Mouse (Mus musculus) MEL (cell line): Measurements from ENCODE around the gene Tfpi. TPM values are rescaled to one million over a fixed set of nuclear protein-coding genes. Genes with fewer than 3 reads are reported as not detected.

Source experiments
- DNase-seq: peaks from one replicate; pipeline ENCODE4 v3.0.0; 2011; ENCODE audit warnings: low read depth, low spot score
- H3K27ac ChIP-seq: 2 replicates; pipeline ENCODE4 v1.5.1; 2012; ENCODE audit warnings: low read depth, mild to moderate bottlenecking, control low read depth, low read length, moderate library complexity; ENCODE audit not compliant: control insufficient read depth
- H3K27me3 ChIP-seq, 2 experiments: fragments of 150-350 bp in 1 of 2; sonication (generic) in 1 of 2; 2 replicates each; pipeline ENCODE4 v1.6.1; 2012; ENCODE audit warnings: low read length in 2 of 2, mild to moderate bottlenecking in 2 of 2, improper control_type of control experiment in 1 of 2, moderate library complexity in 1 of 2; ENCODE audit not compliant: insufficient read depth in 2 of 2, control insufficient read depth in 1 of 2
- H3K36me3 ChIP-seq, 2 experiments: 2 replicates each; pipeline ENCODE4 v1.6.1; 2012 to 2014; ENCODE audit warnings: low read length in 2 of 2, improper control_type of control experiment in 1 of 2, inconsistent platforms in 1 of 2, mild to moderate bottlenecking in 1 of 2; ENCODE audit not compliant: insufficient read depth in 2 of 2, control insufficient read depth in 1 of 2
- H3K4me1 ChIP-seq, 2 experiments: fragments of 150-350 bp in 1 of 2; sonication (generic) in 1 of 2; 2 replicates each; pipeline ENCODE4 v1.6.1; 2012; ENCODE audit warnings: low read length in 2 of 2, improper control_type of control experiment in 1 of 2, mild to moderate bottlenecking in 1 of 2; ENCODE audit not compliant: insufficient read depth in 2 of 2, control insufficient read depth in 1 of 2
- H3K4me3 ChIP-seq, 2 experiments: fragments of 150-350 bp in 1 of 2; sonication (generic) in 1 of 2; 2 replicates each; pipeline ENCODE4 v1.5.1; 2012; ENCODE audit warnings: low read depth in 2 of 2, low read length in 2 of 2, mild to moderate bottlenecking in 2 of 2, moderate library complexity in 2 of 2, control low read depth in 1 of 2, improper control_type of control experiment in 1 of 2; ENCODE audit not compliant: control insufficient read depth in 1 of 2, insufficient read depth in 1 of 2
- H3K79me2 ChIP-seq: 2 replicates; pipeline ENCODE4 v1.6.1; 2012; ENCODE audit warnings: mild to moderate bottlenecking, low read length, moderate library complexity; ENCODE audit not compliant: control insufficient read depth, poor library complexity, insufficient read depth
- H3K9ac ChIP-seq: 2 replicates; pipeline ENCODE4 v1.6.1; 2012; ENCODE audit warnings: low read depth, mild to moderate bottlenecking, control low read depth, low read length, moderate library complexity; ENCODE audit not compliant: control insufficient read depth, poor library complexity, severe bottlenecking
- H3K9me3 ChIP-seq: fragments of 150-350 bp; sonication (generic); replicated peaks from 2 replicates; pipeline ENCODE4 v1.6.1; 2012; ENCODE audit warnings: mild to moderate bottlenecking, low read length, improper control_type of control experiment, moderate library complexity; ENCODE audit not compliant: insufficient read depth
- CHD2 ChIP-seq: IDR thresholded peaks from 2 replicates; pipeline ENCODE4 v1.6.1; 2011; ENCODE audit warnings: low read length, improper control_type of control experiment
- CTCF ChIP-seq, 3 experiments: IDR thresholded peaks in 2 of 3; conservative IDR thresholded peaks in 1 of 3; 2 replicates each; pipeline ENCODE4 v1.5.1; 2011 to 2012; ENCODE audit warnings: low read length in 3 of 3, low read depth in 2 of 3, mild to moderate bottlenecking in 2 of 3, improper control_type of control experiment in 1 of 3, inconsistent platforms in 1 of 3, mixed read lengths in 1 of 3, moderate library complexity in 1 of 3; ENCODE audit not compliant: control insufficient read depth in 1 of 3, insufficient read depth in 1 of 3, poor library complexity in 1 of 3, severe bottlenecking in 1 of 3
- ELF1 ChIP-seq: IDR thresholded peaks from 2 replicates; pipeline ENCODE4 v1.6.1; 2014; ENCODE audit warnings: low read depth, mild to moderate bottlenecking, inconsistent platforms, low read length, improper control_type of control experiment, moderate library complexity
- ETS1 ChIP-seq: IDR thresholded peaks from 2 replicates; pipeline ENCODE4 v1.6.1; 2012; ENCODE audit warnings: low read depth, mild to moderate bottlenecking, inconsistent platforms, low read length, improper control_type of control experiment, moderate library complexity
- GATA1 ChIP-seq: IDR thresholded peaks from 2 replicates; pipeline ENCODE4 v1.6.1; 2011; ENCODE audit warnings: low read depth, low read length, improper control_type of control experiment
- JUND ChIP-seq: IDR thresholded peaks from 2 replicates; pipeline ENCODE4 v1.6.1; 2011; ENCODE audit warnings: low read depth, mild to moderate bottlenecking, improper control_type of control experiment, low read length
- KAT2A ChIP-seq: conservative IDR thresholded peaks from 2 replicates; pipeline ENCODE4 v1.6.1; 2012; ENCODE audit warnings: low read depth, low read length, improper control_type of control experiment, inconsistent platforms
- MAX ChIP-seq: IDR thresholded peaks from 2 replicates; pipeline ENCODE4 v1.6.1; 2011; ENCODE audit warnings: low read length, improper control_type of control experiment
- MEF2A ChIP-seq: IDR thresholded peaks from 2 replicates; pipeline ENCODE4 v1.6.1; 2014; ENCODE audit warnings: low read depth, mild to moderate bottlenecking, inconsistent platforms, low read length, improper control_type of control experiment; ENCODE audit not compliant: poor library complexity, insufficient replicate concordance, severe bottlenecking; ENCODE audit errors: extremely low read depth
- MYC ChIP-seq: IDR thresholded peaks from 2 replicates; pipeline ENCODE4 v1.6.1; 2011; ENCODE audit warnings: low read depth, mild to moderate bottlenecking, low read length, improper control_type of control experiment, moderate library complexity
- NRF1 ChIP-seq: IDR thresholded peaks from 2 replicates; pipeline ENCODE4 v1.6.1; 2014; ENCODE audit warnings: low read depth, mild to moderate bottlenecking, inconsistent platforms, low read length, improper control_type of control experiment, moderate library complexity; ENCODE audit not compliant: poor library complexity, insufficient read depth, severe bottlenecking
- POLR2A ChIP-seq, 2 experiments: IDR thresholded peaks; 2 replicates each; pipeline ENCODE4 v1.6.1; 2011 to 2012; ENCODE audit warnings: low read length in 2 of 2, mild to moderate bottlenecking in 2 of 2, control low read depth in 1 of 2, improper control_type of control experiment in 1 of 2, low read depth in 1 of 2, moderate library complexity in 1 of 2; ENCODE audit not compliant: control insufficient read depth in 1 of 2, insufficient read depth in 1 of 2, poor library complexity in 1 of 2
- RAD21 ChIP-seq: IDR thresholded peaks from 2 replicates; pipeline ENCODE4 v1.6.1; 2011; ENCODE audit warnings: mild to moderate bottlenecking, low read depth, low read length, improper control_type of control experiment
- RCOR1 ChIP-seq: IDR thresholded peaks from 2 replicates; pipeline ENCODE4 v1.6.1; 2012; ENCODE audit warnings: low read depth, mild to moderate bottlenecking, inconsistent platforms, low read length, improper control_type of control experiment
- SIN3A ChIP-seq: IDR thresholded peaks from 2 replicates; pipeline ENCODE4 v1.6.1; 2012; ENCODE audit warnings: low read length, improper control_type of control experiment, inconsistent platforms
- SMC3 ChIP-seq: IDR thresholded peaks from 2 replicates; pipeline ENCODE4 v1.6.1; 2011; ENCODE audit warnings: low read depth, low read length, improper control_type of control experiment
- TBP ChIP-seq: IDR thresholded peaks from 2 replicates; pipeline ENCODE4 v1.8.0; 2011; ENCODE audit warnings: low read depth, low read length, improper control_type of control experiment
- TCF12 ChIP-seq: IDR thresholded peaks from 2 replicates; pipeline ENCODE4 v1.6.1; 2014; ENCODE audit warnings: low read depth, mild to moderate bottlenecking, inconsistent platforms, low read length, improper control_type of control experiment, moderate library complexity
- ZC3H11A ChIP-seq: IDR thresholded peaks from 2 replicates; pipeline ENCODE4 v1.6.1; 2012; ENCODE audit warnings: low read depth, mild to moderate bottlenecking, inconsistent platforms, low read length, improper control_type of control experiment
- polyA plus RNA-seq, 2 experiments: library from polyadenylated mRNA; stranded (reverse) in 1 of 2; unstranded in 1 of 2; fragments of >175 nt in 1 of 2; fragments of >200 nt in 1 of 2; gene quantifications; 2 replicates each; pipeline versions ENCODE4 v1.2.1 to v1.2.4; 2012; ENCODE audit warnings: low replicate concordance in 2 of 2, low read depth in 1 of 2; ENCODE audit not compliant: insufficient read length in 2 of 2, insufficient read depth in 1 of 2, missing spikeins in 1 of 2
- total RNA-seq: library from RNA; depleted of rRNA; stranded (reverse); fragments of 300-350 nt; gene quantifications from 2 replicates; pipeline ENCODE4 v1.2.3, GENCODE M21; 2012

Tfpi gene
- total and polyA plus RNA-seq, 3 experiments = 1.1 to 2.5 TPM; not detected in 1

DNA sequence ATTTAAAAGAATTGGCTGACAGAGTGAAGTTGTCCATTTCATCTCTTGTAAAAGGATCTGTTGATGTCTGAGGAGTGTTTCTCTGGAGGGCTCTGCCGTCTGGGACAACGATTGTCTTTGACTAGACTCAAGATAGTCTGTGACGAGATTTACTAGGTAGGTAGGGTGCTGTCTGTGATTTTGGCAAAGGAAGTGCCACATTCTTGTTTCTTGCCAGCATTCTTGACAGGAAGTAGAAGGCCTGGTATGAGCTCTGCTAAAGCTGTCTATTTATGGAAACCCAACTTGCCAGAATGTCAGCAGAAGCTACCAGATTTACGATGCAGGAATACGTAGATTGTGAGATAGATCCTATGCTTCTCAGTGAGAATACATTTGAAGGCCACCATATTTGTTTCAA is 34.6 kb downstream of the Tfpi start:
- no peaks in the 10 kb centered on the region; a peak in 1 of 4 replicates for H3K27me3 ChIP-seq
- H3K27ac ChIP-seq = no peak overlapping the region
- H3K4me1 ChIP-seq = no peaks in the 10 kb centered on the region
- H3K9ac ChIP-seq = no peak overlapping the region
- no peak overlapping the region for H3K4me3 ChIP-seq
- no peak for DNase-seq
- no peaks in the 10 kb centered on the region for H3K36me3 ChIP-seq
- H3K79me2 ChIP-seq = no peaks in the 10 kb centered on the region
- no peaks in the 10 kb centered on the region for H3K9me3 ChIP-seq
- TF ChIP-seq MEF2A (no peak), POLR2A (IDR thresholded peaks at IDR 0.05; ENCODE audit: control insufficient read depth in 1 of 2, insufficient read depth in 1 of 2, low read depth in 1 of 2, low read length in 2 of 2, poor library complexity in 1 of 2) (no peak), ETS1 (no peak), TBP (no peak), CHD2 (no peak), GATA1 (no peak), RCOR1 (no peak), SIN3A (no peak), KAT2A (no peak), NRF1 (no peak), MYC (no peak)

DNA sequence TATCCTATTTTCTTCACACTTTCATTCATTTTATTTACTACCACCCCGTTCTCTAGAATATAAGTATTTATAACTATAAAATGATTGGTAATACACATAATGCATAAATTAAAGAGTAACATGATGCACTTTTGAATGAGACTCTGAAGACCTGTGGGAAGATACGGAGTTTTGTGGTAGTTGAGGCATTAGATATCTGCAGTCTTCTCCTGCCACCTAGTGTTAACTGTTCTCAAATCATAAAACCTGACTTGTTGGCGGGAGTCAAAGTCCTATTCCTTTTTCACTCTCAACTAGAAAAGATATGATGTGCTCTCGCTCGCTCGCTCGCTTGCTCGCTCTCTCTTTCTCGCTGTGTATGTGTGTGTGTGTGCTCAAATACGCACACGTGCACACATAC is 46.9 kb downstream of the Tfpi start:
- TF ChIP-seq ZC3H11A (peak; percentile 51), SMC3 (peak; percentile 74), RAD21 (peak; percentile 76), ELF1 (no peak), MAX (no peak), CTCF (IDR thresholded peaks at IDR 0.05 in 2 of 3, conservative IDR thresholded peaks at IDR 0.05 in 1 of 3; ENCODE audit: control insufficient read depth in 1 of 3, insufficient read depth in 1 of 3, low read depth in 2 of 3, low read length in 3 of 3, poor library complexity in 1 of 3, severe bottlenecking in 1 of 3) (peak in 2 of 3 experiments; percentile 6 to 59; a peak in 2 of 6 replicates), JUND (no peak), TCF12 (no peak)
- Histone ChIP-seq H3K27me3 (peaks cover 12% of the 10 kb centered on the region in 2 experiments), H3K36me3 (no peaks in the 10 kb centered on the region), H3K9me3 (no peaks in the 10 kb centered on the region), H3K27ac (no peak overlapping the region), H3K4me3 (no peak overlapping the region), H3K4me1 (no peaks in the 10 kb centered on the region), H3K79me2 (no peaks in the 10 kb centered on the region), H3K9ac (no peak overlapping the region)
- DNase-seq = peak; percentile 49
